Mouse (Mus musculus): ENCODE data around the gene Vmn1r60. TPM values are rescaled to one million over a fixed set of nuclear protein-coding genes. Genes with fewer than 3 reads are reported as not detected.
"Not testable (repeated sequence)": the region's sequence is repeated elsewhere in the genome, so short reads cannot be mapped to it uniquely, and the experiment has no call there.

Vmn1r60 gene
- not detected in 2 replicates for polyA plus RNA-seq (2014; fragmentation: Nextera tagmentation; extraction: Ambion mirVana)

- H3K4me1 ChIP-seq (ENCODE audit: control insufficient read depth in 2 of 2, insufficient read depth in 2 of 2, low read length in 2 of 2); ATAC-seq (ENCODE audit: insufficient number of reproducible peaks, insufficient read depth, low FRiP score, low read depth): not testable (repeated sequence)
- 46% methylated on average over 1 of the region's 1 CpGs for WGBS
Observed at GRCm38 (mm10) chr7:5547217-5547616, at the start of gene Vmn1r60. Gene Vmn1r60, minus strand, starts transcription at chr7:5547317.

DNA sequence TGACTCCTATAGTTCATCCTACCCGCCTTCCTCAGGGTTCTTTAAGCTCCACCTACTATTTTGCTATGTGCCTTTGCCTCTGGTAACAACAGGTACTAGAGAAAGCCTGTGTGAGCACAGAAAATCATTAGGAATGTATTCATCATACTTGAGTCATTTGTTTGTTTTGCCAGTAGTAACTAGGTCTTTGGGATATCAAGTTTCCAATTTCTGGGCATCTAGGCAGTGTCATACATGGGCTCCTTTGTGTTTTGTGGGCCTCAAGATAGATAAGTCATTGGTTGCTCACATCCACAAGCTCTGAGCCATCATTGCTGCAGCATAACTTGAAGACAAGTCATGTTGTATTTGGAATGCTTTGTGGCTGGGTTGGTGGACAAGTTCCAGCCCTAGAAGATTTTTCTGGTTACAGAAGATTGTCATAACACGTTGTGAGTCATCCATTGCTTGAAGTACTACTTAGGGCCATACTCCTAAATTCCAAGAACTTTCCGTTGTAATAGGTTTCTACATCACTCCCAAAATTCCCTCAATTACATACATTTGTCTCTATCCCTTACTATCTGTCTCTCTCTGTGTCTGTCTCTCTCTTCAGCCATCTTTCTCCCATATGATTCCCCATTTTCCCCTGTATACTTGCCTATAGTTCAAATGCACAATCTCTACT, 6.2 kb downstream of the Vmn1r60 start:
- not testable (repeated sequence) for H3K36me3 ChIP-seq (ENCODE audit: control insufficient read depth, insufficient read depth, low read length); H3K9ac ChIP-seq (ENCODE audit: low read length); H3K4me1 ChIP-seq (ENCODE audit: control insufficient read depth in 2 of 2, insufficient read depth in 2 of 2, low read length in 2 of 2); ATAC-seq (ENCODE audit: insufficient number of reproducible peaks, insufficient read depth, low FRiP score, low read depth); H3K9me3 ChIP-seq (ENCODE audit: control insufficient read depth, low read length); H3K4me3 ChIP-seq (ENCODE audit: control insufficient read depth in 1 of 2, insufficient read depth in 1 of 2, low read depth in 1 of 2, low read length in 2 of 2); H3K27me3 ChIP-seq (ENCODE audit: control insufficient read depth, insufficient read depth, low read length); H3K27ac ChIP-seq (replicated peaks in 1 of 2; ENCODE audit: control insufficient read depth in 1 of 2, insufficient read depth in 1 of 2, low read depth in 2 of 2, low read length in 2 of 2); H3K4me2 ChIP-seq (ENCODE audit: low read length)
- WGBS, result 57% methylated on average over 3 of the region's 3 CpGs

More at GRCm38 (mm10) chr7:5547217-5547616, at the start of gene Vmn1r60:
- not testable (repeated sequence) for H3K4me3 ChIP-seq (ENCODE audit: control insufficient read depth in 1 of 2, insufficient read depth in 1 of 2, low read depth in 1 of 2, low read length in 2 of 2); H3K27me3 ChIP-seq (ENCODE audit: control insufficient read depth, insufficient read depth, low read length); H3K27ac ChIP-seq (replicated peaks in 1 of 2; ENCODE audit: control insufficient read depth in 1 of 2, insufficient read depth in 1 of 2, low read depth in 2 of 2, low read length in 2 of 2); H3K9ac ChIP-seq (ENCODE audit: low read length); H3K36me3 ChIP-seq (ENCODE audit: control insufficient read depth, insufficient read depth, low read length); H3K9me3 ChIP-seq (ENCODE audit: control insufficient read depth, low read length); H3K4me2 ChIP-seq (ENCODE audit: low read length)

GRCm38 (mm10) chr7:5493856-5494255, 53.3 kb downstream of the Vmn1r60 start, which contains the start of gene Vmn2r28:
Gene Vmn2r28, minus strand, starts transcription at chr7:5493956.
- H3K9me3 ChIP-seq (ENCODE audit: control insufficient read depth, low read length); H3K27me3 ChIP-seq (ENCODE audit: control insufficient read depth, insufficient read depth, low read length); H3K4me1 ChIP-seq (ENCODE audit: control insufficient read depth in 2 of 2, insufficient read depth in 2 of 2, low read length in 2 of 2); H3K27ac ChIP-seq (replicated peaks in 1 of 2; ENCODE audit: control insufficient read depth in 1 of 2, insufficient read depth in 1 of 2, low read depth in 2 of 2, low read length in 2 of 2); H3K9ac ChIP-seq (ENCODE audit: low read length); H3K36me3 ChIP-seq (ENCODE audit: control insufficient read depth, insufficient read depth, low read length); H3K4me2 ChIP-seq (ENCODE audit: low read length); ATAC-seq (ENCODE audit: insufficient number of reproducible peaks, insufficient read depth, low FRiP score, low read depth); H3K4me3 ChIP-seq (ENCODE audit: control insufficient read depth in 1 of 2, insufficient read depth in 1 of 2, low read depth in 1 of 2, low read length in 2 of 2): not testable (repeated sequence)

Other genes starting within 250 kb of the Vmn1r60 start
- gene Gm5065, start 196.8 kb downstream of the Vmn1r60 start, polyA plus RNA-seq (2014; fragmentation: Nextera tagmentation; extraction: Ambion mirVana), result not detected in 2 replicates
- not detected in 2 replicates for gene Nlrp2, start 196.3 kb downstream of the Vmn1r60 start, polyA plus RNA-seq (2014; fragmentation: Nextera tagmentation; extraction: Ambion mirVana)
- gene Vmn1r58, start 133.9 kb downstream of the Vmn1r60 start, polyA plus RNA-seq (2014; fragmentation: Nextera tagmentation; extraction: Ambion mirVana), result not detected in 2 replicates
- gene Vmn1r59, start 90.5 kb downstream of the Vmn1r60 start, polyA plus RNA-seq (2014; fragmentation: Nextera tagmentation; extraction: Ambion mirVana), result not detected in 2 replicates
- not detected in 2 replicates for gene Vmn2r28, start 53.4 kb downstream of the Vmn1r60 start, polyA plus RNA-seq (2014; fragmentation: Nextera tagmentation; extraction: Ambion mirVana)
- not detected in 2 replicates for gene Vmn1r61, start 66.0 kb upstream of the Vmn1r60 start, polyA plus RNA-seq (2014; fragmentation: Nextera tagmentation; extraction: Ambion mirVana)
- not detected in 2 replicates for gene Vmn1r62, start 126.3 kb upstream of the Vmn1r60 start, polyA plus RNA-seq (2014; fragmentation: Nextera tagmentation; extraction: Ambion mirVana)